Mouse (Mus musculus) kidney, embryonic 15.5 days (tissue): ENCODE results near the gene Gm14406. TPM values are rescaled to one million over a fixed set of nuclear protein-coding genes. Genes with fewer than 3 reads are reported as not detected.
"Not testable (repeated sequence)": the region's sequence is repeated elsewhere in the genome, so short reads cannot be mapped to it uniquely, and the experiment has no call there.

Source experiments
- ATAC-seq: fragments of 200-750 bp; cut with Nextera tagmentation; replicated peaks from 2 replicates; pipeline ENCODE4 v1.8.0; 2017; ENCODE audit warnings: moderate TSS enrichment; ENCODE audit not compliant: low FRiP score
- H3K27ac ChIP-seq: fragments of 300-500 bp; sonication (generic); 2 replicates; pipeline ENCODE4 v1.5.1; 2015; ENCODE audit warnings: mild to moderate bottlenecking, inconsistent platforms
- H3K27me3 ChIP-seq: fragments of 300-500 bp; sonication (generic); 2 replicates; pipeline ENCODE4 v1.6.1; 2015; ENCODE audit warnings: inconsistent platforms
- H3K36me3 ChIP-seq: fragments of 300-500 bp; sonication (generic); 2 replicates; pipeline ENCODE4 v1.6.1; 2015; ENCODE audit warnings: inconsistent platforms
- H3K4me1 ChIP-seq: fragments of 300-500 bp; sonication (generic); 2 replicates; pipeline ENCODE4 v1.6.1; 2015; ENCODE audit warnings: inconsistent platforms
- H3K4me2 ChIP-seq: fragments of 300-500 bp; sonication (generic); 2 replicates; pipeline ENCODE4 v1.6.1; 2015; ENCODE audit warnings: moderate library complexity, mild to moderate bottlenecking, inconsistent platforms
- H3K4me3 ChIP-seq: fragments of 300-500 bp; sonication (generic); replicated peaks from 2 replicates; pipeline ENCODE4 v1.5.1; 2015; ENCODE audit warnings: mild to moderate bottlenecking, inconsistent platforms
- H3K9ac ChIP-seq: fragments of 300-500 bp; sonication (generic); 2 replicates; pipeline ENCODE4 v1.6.1; 2015; ENCODE audit warnings: mild to moderate bottlenecking, inconsistent platforms
- H3K9me3 ChIP-seq: fragments of 300-500 bp; sonication (generic); replicated peaks from 2 replicates; pipeline ENCODE4 v1.6.1; 2016; ENCODE audit warnings: inconsistent platforms
- WGBS: fragments of 180-500 bp; shearing (Covaris S2); methylation state at CpG from one replicate; pipeline ENCODE4 v1.1.7; 2015; ENCODE audit warnings: mixed read lengths; 5-methylcytosine and 5-hydroxymethylcytosine counted together
- polyA plus RNA-seq: library from polyadenylated mRNA; unstranded; fragments of >200 nt; fragmentation: Nextera tagmentation; extraction: Ambion mirVana; gene quantifications from 2 replicates; pipeline ENCODE4 v1.2.1, GENCODE M21; 2015

Gm14406 gene
- not detected in 2 replicates for polyA plus RNA-seq

- not testable (repeated sequence) for H3K9me3 ChIP-seq, H3K4me2 ChIP-seq, H3K9ac ChIP-seq, H3K27me3 ChIP-seq, H3K4me3 ChIP-seq, H3K27ac ChIP-seq, H3K4me1 ChIP-seq, H3K36me3 ChIP-seq, ATAC-seq
- 82% methylated on average over 2 of the region's 2 CpGs for WGBS
Measured at GRCm38 (mm10) chr2:177577998-177578397, at the start of gene Gm14406. Gene Gm14406, minus strand, starts transcription at chr2:177578210.

DNA sequence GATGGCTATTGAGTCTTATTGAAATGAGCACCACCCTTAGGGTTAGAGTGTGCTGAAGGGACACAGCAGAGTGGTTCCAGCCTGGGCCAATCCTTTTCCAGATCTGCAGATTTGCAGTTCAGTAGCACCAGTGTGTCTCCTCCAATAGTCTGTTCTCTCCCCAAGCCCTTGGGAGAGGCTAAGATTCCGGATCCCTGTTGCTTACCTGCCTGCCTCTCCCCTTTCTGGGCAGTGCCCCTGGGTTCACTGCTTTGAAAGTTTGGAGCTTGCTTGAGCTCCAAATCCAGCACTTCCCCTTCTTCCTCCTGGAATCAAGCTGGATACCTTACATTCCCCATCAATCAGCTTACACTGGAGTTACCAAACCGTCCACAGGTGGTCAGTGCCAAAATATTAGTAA lies 2.9 kb downstream of the Gm14406 start:
- not testable (repeated sequence) for H3K27ac ChIP-seq, ATAC-seq, H3K36me3 ChIP-seq, H3K9me3 ChIP-seq, H3K4me3 ChIP-seq, H3K4me2 ChIP-seq, H3K27me3 ChIP-seq, H3K9ac ChIP-seq, H3K4me1 ChIP-seq
- 82% methylated on average over 1 of the region's 2 CpGs for WGBS

DNA sequence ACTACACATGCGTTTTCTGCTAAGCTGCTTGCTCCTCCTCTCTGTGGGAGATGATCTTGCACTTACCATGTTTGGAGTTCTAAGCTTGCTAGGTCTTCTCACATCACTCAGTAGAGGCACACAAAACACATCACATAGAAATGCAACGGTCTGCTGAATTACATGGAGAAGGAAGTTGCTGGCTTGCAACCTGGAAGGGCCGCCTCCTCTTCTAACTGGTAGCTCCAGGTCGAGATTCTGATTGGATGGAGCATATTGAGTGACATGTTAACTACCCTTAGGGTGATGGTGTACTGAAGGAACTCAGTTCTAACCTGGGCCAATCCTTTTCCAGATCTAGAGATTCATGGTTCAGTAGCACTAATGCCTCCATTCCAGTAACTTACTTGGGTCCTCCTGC lies 18.6 kb downstream of the Gm14406 start:
- H3K36me3 ChIP-seq, H3K9ac ChIP-seq, H3K27me3 ChIP-seq, ATAC-seq, H3K4me2 ChIP-seq, H3K4me1 ChIP-seq, H3K4me3 ChIP-seq, H3K27ac ChIP-seq, H3K9me3 ChIP-seq: not testable (repeated sequence)
- WGBS = 81% methylated on average over 4 of the region's 4 CpGs

DNA sequence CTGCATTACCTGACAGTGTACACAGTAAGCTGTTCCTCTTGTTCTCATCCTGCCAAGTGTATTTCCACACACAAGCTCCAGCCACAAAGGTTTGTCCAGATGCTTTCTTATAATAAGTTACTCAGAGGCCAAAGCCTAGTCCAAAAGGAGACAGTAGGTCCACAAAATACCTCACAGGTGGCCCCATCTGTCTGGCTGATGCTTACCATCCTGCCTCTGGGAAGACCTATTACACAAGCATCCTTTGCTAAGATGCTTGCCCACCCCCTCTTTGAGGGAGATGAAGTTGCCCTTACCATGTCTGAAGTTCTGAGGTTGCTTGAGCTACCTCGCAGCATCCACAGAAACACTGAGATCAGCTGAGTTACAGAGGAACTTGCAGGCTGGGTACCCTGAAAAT lies 22.7 kb downstream of the Gm14406 start:
- not testable (repeated sequence) for H3K4me2 ChIP-seq, H3K4me3 ChIP-seq, H3K9me3 ChIP-seq, H3K4me1 ChIP-seq, ATAC-seq, H3K9ac ChIP-seq, H3K36me3 ChIP-seq, H3K27ac ChIP-seq, H3K27me3 ChIP-seq
- WGBS = no CpG with 5 or more reads among the region's 1 CpGs

DNA sequence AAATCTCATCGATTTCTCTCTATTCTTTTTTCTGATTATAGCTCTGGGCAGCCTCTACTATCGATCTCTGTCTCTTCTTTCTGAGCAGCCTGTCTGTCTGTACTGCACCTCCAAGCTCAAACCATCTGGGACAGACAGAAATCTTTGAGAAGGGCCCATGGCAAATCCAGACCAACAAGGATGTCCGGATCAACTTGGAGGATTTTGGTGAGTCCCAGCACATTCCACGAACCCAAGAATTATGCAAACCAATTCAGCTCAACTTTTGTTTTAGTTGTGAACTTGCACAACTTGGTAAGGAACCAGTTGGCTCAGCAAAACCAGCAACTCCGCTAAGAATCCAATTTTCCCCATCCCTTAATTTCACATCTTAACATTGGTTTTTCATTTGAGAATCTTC lies 40.3 kb downstream of the Gm14406 start:
- H3K9ac ChIP-seq, H3K27ac ChIP-seq, H3K36me3 ChIP-seq, H3K27me3 ChIP-seq, H3K4me2 ChIP-seq, H3K4me3 ChIP-seq, ATAC-seq, H3K9me3 ChIP-seq, H3K4me1 ChIP-seq: not testable (repeated sequence)
- WGBS = 83% methylated on average over 5 of the region's 5 CpGs

DNA sequence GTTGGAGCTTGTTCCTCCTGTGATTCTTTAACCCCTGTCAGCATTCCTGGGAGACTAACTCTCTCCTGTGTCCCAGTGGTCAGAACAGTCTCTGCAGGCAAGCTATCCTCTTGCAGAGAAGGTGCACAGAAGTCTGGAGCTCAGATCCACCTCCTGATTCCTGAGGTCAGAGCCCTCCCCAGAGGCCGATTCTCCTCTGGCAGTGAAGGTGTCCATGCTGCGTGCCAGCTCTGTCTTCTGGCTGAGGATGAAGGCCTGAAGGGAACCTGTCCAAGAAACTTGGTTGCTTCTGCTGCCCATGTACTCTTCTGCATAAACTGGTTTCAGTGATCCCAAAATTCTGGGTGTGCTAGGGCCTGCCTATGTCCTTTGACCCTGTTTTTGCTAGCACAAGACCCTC lies 40.9 kb downstream of the Gm14406 start:
- not testable (repeated sequence) for H3K4me3 ChIP-seq, H3K27ac ChIP-seq, H3K36me3 ChIP-seq, ATAC-seq, H3K9ac ChIP-seq, H3K4me2 ChIP-seq, H3K4me1 ChIP-seq, H3K27me3 ChIP-seq, H3K9me3 ChIP-seq
- WGBS = 85% methylated on average over 2 of the region's 2 CpGs

DNA sequence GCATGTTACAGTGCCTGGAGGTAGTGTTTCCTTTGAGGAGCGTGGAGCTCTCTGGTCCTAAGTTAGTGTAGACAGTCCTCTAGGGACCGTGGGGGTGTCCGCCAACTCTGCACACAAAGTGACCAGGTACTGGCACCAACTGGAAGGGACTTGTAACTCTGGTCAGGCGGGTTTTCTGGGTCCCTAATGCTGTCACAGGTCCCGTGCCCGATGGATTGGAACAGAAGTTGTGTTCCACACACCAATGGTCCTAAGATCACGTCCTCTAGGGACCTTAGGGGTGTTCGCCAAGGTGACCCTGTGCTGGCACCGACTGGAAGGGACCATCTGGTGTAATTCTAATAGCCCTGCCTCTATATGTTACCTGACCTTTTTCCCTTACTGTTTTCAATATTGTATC lies 42.1 kb downstream of the Gm14406 start:
- no peak overlapping the region for H3K4me3 ChIP-seq
- no peaks in the 10 kb centered on the region for H3K9me3 ChIP-seq
- 86% methylated on average over 9 of the region's 9 CpGs for WGBS

DNA sequence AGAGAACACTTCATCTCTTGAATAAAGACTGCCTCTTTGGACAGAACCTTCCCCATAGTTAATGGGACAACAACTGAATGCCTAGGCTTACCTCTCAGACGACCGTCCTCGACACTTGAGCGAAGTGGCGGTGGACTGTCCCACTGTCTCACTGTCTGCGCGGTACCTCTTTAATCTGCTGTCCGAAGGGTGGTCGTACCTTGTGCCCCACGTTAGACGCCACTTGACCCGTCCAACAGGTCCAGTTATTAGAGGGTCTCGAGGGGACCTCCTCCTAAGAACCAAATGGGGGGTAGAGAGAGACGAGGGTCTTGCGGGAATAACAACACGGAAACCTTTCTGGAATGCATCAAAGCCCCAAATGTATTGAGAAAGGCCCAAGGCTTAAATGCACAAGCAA lies 53.8 kb downstream of the Gm14406 start:
- H3K36me3 ChIP-seq, H3K4me3 ChIP-seq, H3K27me3 ChIP-seq, ATAC-seq, H3K27ac ChIP-seq, H3K4me2 ChIP-seq, H3K4me1 ChIP-seq, H3K9ac ChIP-seq, H3K9me3 ChIP-seq: not testable (repeated sequence)
- 96% methylated on average over 16 of the region's 16 CpGs for WGBS

More for the DNA sequence above, 42.1 kb downstream of the Gm14406 start:
- Histone ChIP-seq H3K9ac (no peak overlapping the region), H3K27ac (no peak overlapping the region), H3K36me3 (no peaks in the 10 kb centered on the region), H3K27me3 (no peaks in the 10 kb centered on the region), H3K4me2 (no peak overlapping the region), H3K4me1 (no peaks in the 10 kb centered on the region)
- no peak for ATAC-seq

- H3K4me1 ChIP-seq, H3K9me3 ChIP-seq, H3K27me3 ChIP-seq, H3K9ac ChIP-seq, H3K27ac ChIP-seq, H3K4me2 ChIP-seq, H3K4me3 ChIP-seq, H3K36me3 ChIP-seq, ATAC-seq: not testable (repeated sequence)
- WGBS = 91% methylated on average over 6 of the region's 6 CpGs
Measured at GRCm38 (mm10) chr2:177523674-177524073, 54.3 kb downstream of the Gm14406 start.

GRCm38 (mm10) chr2:177523061-177523460 lies 54.9 kb downstream of the Gm14406 start:
- ATAC-seq = no peak
- no peaks in the 10 kb centered on the region for H3K9me3 ChIP-seq
- 93% methylated on average over 20 of the region's 20 CpGs for WGBS

DNA sequence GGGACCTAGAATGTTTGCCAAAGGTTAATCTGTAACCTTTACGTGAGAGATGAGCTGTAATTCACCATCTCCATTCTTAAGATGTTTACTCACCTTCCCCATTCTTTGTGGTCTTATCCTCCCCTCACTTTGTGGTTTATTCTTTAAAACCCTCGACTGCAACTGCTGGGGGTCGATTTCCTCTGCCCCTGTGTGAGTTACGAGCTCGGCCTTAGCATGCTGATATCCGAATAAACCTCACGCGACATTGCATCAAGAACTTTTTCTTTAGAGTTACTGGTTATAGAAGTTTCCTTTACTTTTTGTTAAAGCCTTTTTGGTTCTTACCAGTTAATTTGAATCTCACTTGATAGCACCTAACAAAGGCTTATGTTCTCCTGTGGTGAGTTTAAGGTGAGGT lies 58.0 kb downstream of the Gm14406 start:
- Histone ChIP-seq H3K9ac (no peak overlapping the region), H3K9me3 (no peaks in the 10 kb centered on the region), H3K36me3 (no peaks in the 10 kb centered on the region), H3K27me3 (no peaks in the 10 kb centered on the region), H3K4me2 (no peak overlapping the region), H3K4me1 (no peaks in the 10 kb centered on the region), H3K27ac (no peak overlapping the region), H3K4me3 (no peak overlapping the region)
- 82% methylated on average over 8 of the region's 8 CpGs for WGBS
- ATAC-seq = no peak

More at GRCm38 (mm10) chr2:177523061-177523460, 54.9 kb downstream of the Gm14406 start:
- Histone ChIP-seq H3K27ac (no peak overlapping the region), H3K9ac (no peak overlapping the region), H3K4me3 (no peak overlapping the region), H3K36me3 (no peaks in the 10 kb centered on the region), H3K27me3 (no peaks in the 10 kb centered on the region), H3K4me2 (no peak overlapping the region), H3K4me1 (no peaks in the 10 kb centered on the region)
